Mouse (Mus musculus) neural tube, embryonic 13.5 days (tissue): ENCODE data around the gene Abca1. TPM values are rescaled to one million over a fixed set of nuclear protein-coding genes. Genes with fewer than 3 reads are reported as not detected.

Source experiments
- ATAC-seq: fragments of 200-750 bp; cut with Nextera tagmentation; 2 replicates; pipeline ENCODE4 v1.8.0; 2017; ENCODE audit warnings: low read depth, mild to moderate bottlenecking, moderate TSS enrichment, moderate library complexity
- H3K27ac ChIP-seq: fragments of 300-500 bp; sonication (generic); replicated peaks from 2 replicates; pipeline ENCODE4 v1.5.1; 2015; ENCODE audit warnings: moderate library complexity, mild to moderate bottlenecking, inconsistent platforms
- H3K27me3 ChIP-seq: fragments of 300-500 bp; sonication (generic); 2 replicates; pipeline ENCODE4 v1.6.1; 2015; ENCODE audit warnings: mild to moderate bottlenecking, inconsistent platforms
- H3K36me3 ChIP-seq: fragments of 300-500 bp; sonication (generic); 2 replicates; pipeline ENCODE4 v1.6.1; 2015; ENCODE audit warnings: mild to moderate bottlenecking, inconsistent platforms
- H3K4me1 ChIP-seq: fragments of 300-500 bp; sonication (generic); replicated peaks from 2 replicates; pipeline ENCODE4 v1.6.1; 2015; ENCODE audit warnings: inconsistent platforms
- H3K4me2 ChIP-seq: fragments of 300-500 bp; sonication (generic); 2 replicates; pipeline ENCODE4 v1.6.1; 2015; ENCODE audit warnings: inconsistent platforms, mild to moderate bottlenecking, moderate library complexity
- H3K4me3 ChIP-seq: fragments of 300-500 bp; sonication (generic); 2 replicates; pipeline ENCODE4 v1.5.1; 2015; ENCODE audit warnings: mild to moderate bottlenecking, inconsistent platforms
- H3K9ac ChIP-seq: fragments of 300-500 bp; sonication (generic); 2 replicates; pipeline ENCODE4 v1.6.1; 2015; ENCODE audit warnings: moderate library complexity, mild to moderate bottlenecking, inconsistent platforms
- H3K9me3 ChIP-seq: fragments of 300-500 bp; sonication (generic); 2 replicates; pipeline ENCODE4 v1.6.1; 2016; ENCODE audit warnings: inconsistent platforms
- WGBS: fragments of 180-500 bp; shearing (Covaris S2); methylation state at CpG from one replicate; pipeline ENCODE4 v1.1.7; 2015; 5-methylcytosine and 5-hydroxymethylcytosine counted together
- polyA plus RNA-seq: library from polyadenylated mRNA; unstranded; fragments of >200 nt; fragmentation: Nextera tagmentation; extraction: Ambion mirVana; gene quantifications from 2 replicates; pipeline ENCODE4 v1.2.1, GENCODE M21; 2015

The Abca1 gene
- polyA plus RNA-seq, 1 experiment from 2014 or later: 11.5 TPM

DNA sequence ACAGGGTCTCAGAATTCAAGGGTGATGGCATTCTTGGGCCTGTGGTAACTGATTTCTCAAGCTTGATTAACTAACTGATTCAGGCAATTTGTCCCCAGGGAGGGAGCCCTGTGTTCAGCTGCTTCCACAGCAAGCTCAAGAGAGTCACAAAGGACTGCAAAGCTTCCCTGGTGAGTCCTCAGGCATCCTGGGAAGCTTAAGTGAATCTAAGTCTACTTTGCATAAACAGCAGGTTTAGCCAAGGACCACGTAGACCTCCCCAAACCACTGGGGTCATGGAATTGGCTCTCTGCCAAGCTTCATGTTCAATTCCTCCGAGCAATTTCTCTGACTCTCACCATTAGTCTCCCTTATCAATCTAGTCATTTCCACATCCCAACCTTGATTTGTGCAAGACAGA, 12.2 kb downstream of the Abca1 start:
- peaks cover 45% of the 10 kb centered on the region for H3K4me1 ChIP-seq
- H3K4me2 ChIP-seq: no peak overlapping the region
- no peaks in the 10 kb centered on the region for H3K36me3 ChIP-seq
- no peak overlapping the region for H3K9ac ChIP-seq
- WGBS: 9% methylated on average over 2 of the region's 2 CpGs
- no peak overlapping the region for H3K4me3 ChIP-seq
- no peak for ATAC-seq
- H3K27ac ChIP-seq: no peak overlapping the region
- H3K27me3 ChIP-seq: no peaks in the 10 kb centered on the region
- H3K9me3 ChIP-seq: no peaks in the 10 kb centered on the region

DNA sequence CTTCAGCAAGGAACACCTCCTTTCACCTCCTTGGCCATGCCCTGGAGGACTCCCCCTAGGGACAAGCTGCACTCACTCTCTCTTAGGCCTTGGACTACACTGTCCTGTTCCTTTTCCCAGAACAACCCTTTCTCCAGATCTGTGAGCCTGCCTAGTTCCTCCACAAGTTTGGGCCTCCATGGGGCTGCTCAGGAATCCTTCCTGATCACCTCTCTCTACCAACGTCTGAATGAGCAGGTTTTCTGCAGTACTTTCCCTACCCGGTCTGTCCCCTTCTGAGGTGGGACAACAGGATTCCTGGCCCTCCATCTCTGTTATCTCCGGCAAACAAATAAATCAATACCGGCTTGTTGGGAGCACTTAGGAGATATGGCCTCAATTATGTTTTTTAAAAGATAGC, 12.6 kb downstream of the Abca1 start:
- no peak for ATAC-seq

DNA sequence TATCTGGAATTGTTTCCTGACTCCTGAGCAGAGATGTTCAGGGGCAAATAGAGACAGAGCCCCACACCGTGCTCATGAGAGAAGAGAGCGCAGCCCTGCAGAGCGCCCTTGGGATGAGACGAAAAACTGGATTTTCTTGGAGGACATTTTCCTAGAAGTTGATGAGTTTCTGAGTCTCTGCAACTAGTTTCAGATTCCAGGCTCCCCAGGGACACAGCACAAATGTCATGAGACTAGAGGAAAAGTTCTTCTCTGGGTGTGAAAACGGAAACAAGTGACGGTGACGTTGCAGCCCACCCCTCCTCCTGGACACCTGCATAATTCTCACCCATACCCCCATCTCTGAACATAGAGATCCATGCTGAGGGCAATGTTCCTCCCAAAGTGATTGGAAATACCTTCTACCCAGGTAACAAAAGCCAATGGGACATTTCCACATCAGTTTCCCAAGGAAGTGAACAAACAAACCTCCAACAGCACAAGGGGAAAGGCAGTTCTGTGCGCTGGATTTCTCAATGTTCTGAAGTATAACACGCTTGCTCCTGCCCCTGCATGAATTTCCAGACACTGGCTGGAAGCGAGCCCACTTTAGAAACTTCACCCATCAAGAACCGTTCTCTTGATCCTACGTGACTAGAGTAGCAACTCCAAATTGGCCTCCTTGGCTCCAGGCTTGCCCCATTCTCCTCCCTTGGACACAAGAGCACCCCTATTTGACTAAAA, 13.3 kb downstream of the Abca1 start:
- H3K36me3 ChIP-seq: no peaks in the 10 kb centered on the region
- no peak for ATAC-seq
- no peaks in the 10 kb centered on the region for H3K27me3 ChIP-seq
- H3K9me3 ChIP-seq: no peaks in the 10 kb centered on the region
- peaks cover 35% of the 10 kb centered on the region for H3K4me1 ChIP-seq
- H3K4me2 ChIP-seq: no peak overlapping the region
- no peak overlapping the region for H3K27ac ChIP-seq
- no peak overlapping the region for H3K9ac ChIP-seq
- no peak overlapping the region for H3K4me3 ChIP-seq
- WGBS: 90% methylated on average over 12 of the region's 12 CpGs

More for the DNA sequence above, 12.6 kb downstream of the Abca1 start:
- no peak overlapping the region for H3K4me2 ChIP-seq
- no peaks in the 10 kb centered on the region for H3K9me3 ChIP-seq
- H3K27me3 ChIP-seq: no peaks in the 10 kb centered on the region
- peaks cover 41% of the 10 kb centered on the region for H3K4me1 ChIP-seq
- WGBS: 62% methylated on average over 4 of the region's 4 CpGs
- no peak overlapping the region for H3K9ac ChIP-seq
- no peak overlapping the region for H3K27ac ChIP-seq
- H3K4me3 ChIP-seq: no peak overlapping the region
- H3K36me3 ChIP-seq: no peaks in the 10 kb centered on the region

DNA sequence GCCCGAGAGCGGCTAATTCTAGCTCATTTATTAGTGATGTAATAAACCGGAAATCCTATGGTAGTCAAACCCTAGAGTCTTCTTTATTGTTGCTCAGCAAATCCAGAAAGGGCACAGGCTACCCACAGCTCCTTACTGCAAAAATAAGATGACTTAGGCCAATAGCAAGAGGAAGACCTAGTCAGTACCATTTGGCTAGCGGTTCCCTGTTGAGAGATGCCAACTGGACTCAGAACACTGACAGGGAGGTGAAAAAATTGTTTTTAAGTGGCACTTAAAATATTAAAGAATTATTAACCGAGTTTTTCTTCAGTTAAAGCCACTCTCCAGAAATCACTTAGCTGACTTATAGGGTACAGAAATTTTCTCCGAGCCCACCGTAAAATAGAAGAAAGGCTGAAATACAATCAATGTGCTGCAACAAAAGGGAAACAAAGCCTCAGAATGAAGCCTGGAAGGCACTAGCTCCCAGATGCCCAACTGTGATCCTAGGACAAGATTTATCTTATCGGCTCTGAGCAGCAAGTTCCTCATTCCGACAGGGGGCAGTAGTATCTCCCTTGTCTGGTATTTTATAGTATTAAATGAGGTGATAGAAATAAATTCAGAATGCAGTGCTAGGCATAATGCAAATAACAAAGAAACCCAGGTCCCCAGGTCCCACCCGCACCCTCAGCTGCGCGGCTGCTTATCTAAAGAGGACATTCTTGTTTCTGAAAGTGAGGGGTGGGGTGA, 14.1 kb downstream of the Abca1 start:
- no peak overlapping the region for H3K9ac ChIP-seq
- H3K36me3 ChIP-seq: no peaks in the 10 kb centered on the region
- no peaks in the 10 kb centered on the region for H3K27me3 ChIP-seq
- H3K27ac ChIP-seq: no peak overlapping the region
- H3K4me2 ChIP-seq: no peak overlapping the region
- H3K9me3 ChIP-seq: no peaks in the 10 kb centered on the region
- no peak overlapping the region for H3K4me3 ChIP-seq
- no peak for ATAC-seq
- peaks cover 27% of the 10 kb centered on the region for H3K4me1 ChIP-seq
- 73% methylated on average over 12 of the region's 12 CpGs for whole genome bisulfite sequencing

DNA sequence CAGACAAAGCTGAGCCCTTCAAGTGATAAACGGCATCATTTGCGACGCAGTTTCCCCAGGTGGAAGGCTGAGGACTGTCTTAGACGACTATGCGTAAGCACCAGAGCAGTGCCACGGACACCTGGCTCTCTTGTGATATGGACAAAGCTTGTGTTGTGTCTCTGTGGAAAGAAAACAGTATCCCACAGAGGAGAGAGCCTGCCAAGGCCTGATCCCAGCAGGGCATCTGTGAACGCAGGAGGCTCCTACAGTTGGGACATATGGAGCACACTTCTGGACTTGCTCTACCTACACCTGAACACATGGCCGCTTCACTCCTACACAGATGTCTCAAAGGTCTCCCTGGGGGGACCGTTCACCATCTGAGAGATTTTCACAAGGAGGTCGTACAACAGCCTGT, 15.1 kb downstream of the Abca1 start:
- H3K36me3 ChIP-seq: no peaks in the 10 kb centered on the region
- 56% methylated on average over 10 of the region's 10 CpGs for WGBS
- H3K4me1 ChIP-seq: peaks cover 20% of the 10 kb centered on the region
- no peak overlapping the region for H3K4me2 ChIP-seq
- no peak overlapping the region for H3K9ac ChIP-seq
- ATAC-seq: 0 out of 2 replicates have a peak, but pooled peaks have one; percentile 27
- H3K9me3 ChIP-seq: no peaks in the 10 kb centered on the region
- no peak overlapping the region for H3K27ac ChIP-seq
- H3K27me3 ChIP-seq: no peaks in the 10 kb centered on the region
- no peak overlapping the region for H3K4me3 ChIP-seq

DNA sequence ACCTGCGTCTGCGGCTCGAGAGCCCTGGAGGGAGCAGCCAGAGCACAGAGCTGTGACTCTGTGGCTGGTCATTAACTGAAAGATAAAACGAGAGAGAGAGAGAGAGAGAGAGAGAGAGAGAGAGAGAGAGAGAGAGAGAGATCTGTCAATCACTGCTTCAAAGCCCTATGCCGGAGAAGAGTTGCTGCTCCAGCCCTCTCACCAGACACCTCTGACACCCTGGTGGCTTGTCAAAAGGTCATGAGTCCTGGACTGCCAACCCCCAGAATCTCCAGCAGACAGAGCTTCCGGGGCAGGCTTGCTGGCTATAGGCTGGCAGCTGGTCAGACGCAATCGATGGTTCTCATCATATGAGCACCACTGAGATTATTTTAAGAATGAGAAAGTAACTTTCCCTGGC, 15.7 kb downstream of the Abca1 start:
- Histone ChIP-seq H3K9me3 (no peaks in the 10 kb centered on the region), H3K27ac (no peak overlapping the region), H3K4me3 (no peak overlapping the region), H3K4me1 (peaks cover 20% of the 10 kb centered on the region), H3K4me2 (no peak overlapping the region), H3K9ac (no peak overlapping the region), H3K36me3 (no peaks in the 10 kb centered on the region), H3K27me3 (no peaks in the 10 kb centered on the region)
- ATAC-seq: no peak
- 70% methylated on average over 8 of the region's 8 CpGs for WGBS

DNA sequence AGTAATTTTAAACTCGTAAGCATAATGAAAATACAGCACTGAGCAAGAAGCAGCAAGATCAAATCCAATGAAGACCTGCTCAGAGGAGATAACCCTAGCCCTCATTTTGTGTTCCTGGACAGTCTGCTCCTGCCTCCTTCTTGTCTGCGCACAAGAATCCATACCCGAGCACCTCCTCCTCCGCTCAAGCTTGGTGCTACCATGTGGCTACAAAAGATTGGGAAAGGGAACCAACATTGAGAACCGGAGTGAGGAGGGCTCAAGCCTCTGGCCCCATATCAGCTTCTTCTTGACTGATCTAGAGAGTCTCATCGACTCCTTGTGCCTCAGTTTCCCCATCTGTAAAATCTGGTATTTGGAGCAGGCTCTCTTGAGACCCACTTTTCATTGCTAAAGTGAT, 19.0 kb downstream of the Abca1 start:
- no peak overlapping the region for H3K27ac ChIP-seq
- H3K36me3 ChIP-seq: no peaks in the 10 kb centered on the region
- no peaks in the 10 kb centered on the region for H3K9me3 ChIP-seq
- WGBS: 97% methylated on average over 6 of the region's 6 CpGs
- no peak overlapping the region for H3K4me2 ChIP-seq
- peaks cover 7% of the 10 kb centered on the region; the same call in 1 of the 2 replicates for H3K4me1 ChIP-seq
- H3K27me3 ChIP-seq: no peaks in the 10 kb centered on the region
- no peak overlapping the region for H3K4me3 ChIP-seq
- no peak for ATAC-seq
- no peak overlapping the region for H3K9ac ChIP-seq

DNA sequence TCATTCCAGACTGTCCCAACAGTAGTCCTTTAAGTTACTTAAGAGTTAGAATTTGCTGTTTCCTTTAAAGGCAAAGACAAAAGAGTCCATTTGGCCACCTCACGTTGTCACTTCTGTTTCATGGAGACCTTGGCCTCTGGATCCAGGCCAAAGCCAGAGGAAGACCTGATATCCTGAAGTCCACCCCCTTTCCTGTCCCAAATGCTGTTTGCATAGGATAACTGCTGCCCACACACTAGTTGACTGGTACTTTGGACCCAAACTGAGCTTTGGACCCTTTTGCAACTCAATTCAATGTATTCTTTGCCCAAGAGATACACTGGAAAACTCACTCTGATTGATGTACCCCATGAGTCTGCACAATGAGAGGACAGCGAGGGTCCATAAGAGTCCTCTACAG, 20.2 kb downstream of the Abca1 start:
- Histone ChIP-seq H3K9me3 (no peaks in the 10 kb centered on the region), H3K27me3 (no peaks in the 10 kb centered on the region), H3K4me1 (0 out of 2 replicates have a peak, but pooled peaks cover 2% of the 10 kb centered on the region), H3K36me3 (no peaks in the 10 kb centered on the region), H3K4me2 (no peak overlapping the region), H3K27ac (no peak overlapping the region), H3K9ac (no peak overlapping the region), H3K4me3 (no peak overlapping the region)
- WGBS: 90% methylated on average over 2 of the region's 2 CpGs
- ATAC-seq: no peak

DNA sequence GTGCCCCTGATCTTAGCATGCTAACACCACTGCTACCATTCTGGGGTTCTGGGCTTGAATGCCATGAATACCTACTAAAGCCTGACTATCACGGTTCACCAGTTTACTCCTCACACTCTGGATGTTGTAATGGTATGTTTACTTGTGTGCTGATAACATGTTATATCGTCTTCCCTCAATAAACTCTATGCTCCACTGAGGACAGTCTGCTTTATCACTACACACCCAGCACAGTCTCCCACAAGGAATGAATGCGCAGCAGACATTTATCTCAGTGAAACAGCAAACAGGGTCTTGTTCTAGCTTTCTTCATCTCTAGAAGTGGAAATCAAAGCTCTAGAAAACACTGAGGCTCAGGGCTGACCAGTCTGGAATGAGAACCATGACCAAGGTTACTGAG, 20.7 kb downstream of the Abca1 start:
- WGBS: 92% methylated on average over 3 of the region's 3 CpGs
- no peak overlapping the region for H3K9ac ChIP-seq
- H3K36me3 ChIP-seq: no peaks in the 10 kb centered on the region
- H3K4me3 ChIP-seq: no peak overlapping the region
- no peak overlapping the region for H3K27ac ChIP-seq
- no peaks in the 10 kb centered on the region for H3K27me3 ChIP-seq
- H3K4me1 ChIP-seq: 0 out of 2 replicates have a peak, but pooled peaks cover 2% of the 10 kb centered on the region
- H3K9me3 ChIP-seq: no peaks in the 10 kb centered on the region
- no peak for ATAC-seq
- no peak overlapping the region for H3K4me2 ChIP-seq

DNA sequence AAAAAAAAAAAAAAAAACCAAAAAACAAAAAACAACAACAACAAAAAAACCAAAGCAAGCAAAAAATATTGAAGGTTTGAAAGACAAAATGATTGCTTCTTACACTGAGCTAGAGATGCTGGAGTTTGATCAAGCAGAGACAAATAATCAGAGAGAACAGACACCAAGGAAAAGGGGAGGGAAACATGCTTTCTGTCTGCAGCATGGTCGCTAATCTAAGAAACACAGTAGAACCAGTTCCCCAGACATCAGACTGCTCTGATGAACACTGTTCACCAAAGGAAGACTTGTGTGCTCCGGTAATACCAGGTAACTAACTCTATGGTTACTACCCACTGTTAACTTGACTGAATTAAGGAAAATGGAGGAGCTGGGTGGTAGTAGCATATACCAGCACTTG, 22.6 kb downstream of the Abca1 start:
- H3K27me3 ChIP-seq: no peaks in the 10 kb centered on the region
- no peak overlapping the region for H3K9ac ChIP-seq
- no peak overlapping the region for H3K4me2 ChIP-seq
- H3K4me1 ChIP-seq: 0 out of 2 replicates have a peak, but pooled peaks cover 5% of the 10 kb centered on the region
- H3K9me3 ChIP-seq: no peaks in the 10 kb centered on the region
- no peak overlapping the region for H3K4me3 ChIP-seq
- H3K36me3 ChIP-seq: no peaks in the 10 kb centered on the region
- ATAC-seq: no peak
- WGBS: 86% methylated on average over 2 of the region's 2 CpGs
- no peak overlapping the region for H3K27ac ChIP-seq

DNA sequence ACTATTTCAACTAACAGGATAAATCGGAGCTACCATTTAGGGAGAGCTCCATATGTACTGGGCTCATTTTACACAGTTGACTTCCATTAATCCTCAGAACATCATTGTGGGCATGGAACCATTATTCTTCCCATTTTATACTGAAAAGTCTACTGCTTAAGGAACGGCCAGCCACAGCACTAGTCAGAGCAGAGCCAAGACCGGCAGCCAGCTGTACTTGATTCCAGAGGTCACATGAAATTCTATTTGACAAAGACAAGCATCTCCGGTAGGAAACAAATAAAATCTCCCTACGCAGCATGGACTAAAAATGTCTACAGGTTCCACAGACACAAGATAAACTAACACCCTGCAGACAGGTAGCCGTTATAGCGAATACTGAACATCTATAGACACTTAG, 24.9 kb downstream of the Abca1 start:
- Histone ChIP-seq H3K4me3 (no peak overlapping the region), H3K4me2 (no peak overlapping the region), H3K36me3 (peaks cover 18% of the 10 kb centered on the region), H3K27me3 (no peaks in the 10 kb centered on the region), H3K9ac (no peak overlapping the region), H3K9me3 (no peaks in the 10 kb centered on the region), H3K27ac (no peak overlapping the region), H3K4me1 (0 out of 2 replicates have a peak, but pooled peaks cover 5% of the 10 kb centered on the region)
- WGBS: 83% methylated on average over 7 of the region's 7 CpGs
- no peak for ATAC-seq

DNA sequence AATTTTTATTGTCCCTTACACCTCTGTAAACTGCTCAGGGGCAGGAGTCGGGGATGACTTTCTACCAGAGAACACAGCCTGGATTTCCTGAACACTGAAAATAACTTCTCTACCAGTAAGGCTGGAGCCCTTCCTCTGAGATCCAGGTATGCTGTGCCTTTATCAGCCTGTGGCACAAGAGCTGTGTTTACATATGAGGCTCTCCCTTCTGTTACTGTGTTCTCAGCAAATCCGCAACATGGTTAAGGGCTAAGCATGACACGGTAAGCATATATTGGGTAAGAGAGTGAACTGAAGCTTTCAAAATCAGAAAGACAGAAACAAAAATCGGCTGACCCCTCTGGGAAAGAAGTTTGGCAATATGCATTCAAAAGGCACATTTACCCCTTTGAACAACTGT, 25.7 kb downstream of the Abca1 start:
- 82% methylated on average over 4 of the region's 4 CpGs for WGBS
- no peak overlapping the region for H3K4me2 ChIP-seq
- ATAC-seq: no peak

More for the DNA sequence above, 25.7 kb downstream of the Abca1 start:
- Histone ChIP-seq H3K9me3 (no peaks in the 10 kb centered on the region), H3K4me3 (no peak overlapping the region), H3K27me3 (no peaks in the 10 kb centered on the region), H3K36me3 (peaks cover 26% of the 10 kb centered on the region), H3K4me1 (0 out of 2 replicates have a peak, but pooled peaks cover 5% of the 10 kb centered on the region), H3K9ac (no peak overlapping the region), H3K27ac (no peak overlapping the region)
